Mouse (Mus musculus) neural tube, embryonic 13.5 days (tissue): ENCODE results near the gene Olfr90. TPM values are rescaled to one million over a fixed set of nuclear protein-coding genes. Genes with fewer than 3 reads are reported as not detected.

ENCODE experiments used
- ATAC-seq: fragments of 200-750 bp; cut with Nextera tagmentation; 2 replicates; pipeline ENCODE4 v1.8.0; 2017; ENCODE audit warnings: low read depth, mild to moderate bottlenecking, moderate TSS enrichment, moderate library complexity
- H3K27ac ChIP-seq: fragments of 300-500 bp; sonication (generic); replicated peaks from 2 replicates; pipeline ENCODE4 v1.5.1; 2015; ENCODE audit warnings: moderate library complexity, mild to moderate bottlenecking, inconsistent platforms
- H3K27me3 ChIP-seq: fragments of 300-500 bp; sonication (generic); 2 replicates; pipeline ENCODE4 v1.6.1; 2015; ENCODE audit warnings: mild to moderate bottlenecking, inconsistent platforms
- H3K36me3 ChIP-seq: fragments of 300-500 bp; sonication (generic); 2 replicates; pipeline ENCODE4 v1.6.1; 2015; ENCODE audit warnings: mild to moderate bottlenecking, inconsistent platforms
- H3K4me1 ChIP-seq: fragments of 300-500 bp; sonication (generic); replicated peaks from 2 replicates; pipeline ENCODE4 v1.6.1; 2015; ENCODE audit warnings: inconsistent platforms
- H3K4me2 ChIP-seq: fragments of 300-500 bp; sonication (generic); 2 replicates; pipeline ENCODE4 v1.6.1; 2015; ENCODE audit warnings: inconsistent platforms, mild to moderate bottlenecking, moderate library complexity
- H3K4me3 ChIP-seq: fragments of 300-500 bp; sonication (generic); 2 replicates; pipeline ENCODE4 v1.5.1; 2015; ENCODE audit warnings: mild to moderate bottlenecking, inconsistent platforms
- H3K9ac ChIP-seq: fragments of 300-500 bp; sonication (generic); 2 replicates; pipeline ENCODE4 v1.6.1; 2015; ENCODE audit warnings: moderate library complexity, mild to moderate bottlenecking, inconsistent platforms
- H3K9me3 ChIP-seq: fragments of 300-500 bp; sonication (generic); 2 replicates; pipeline ENCODE4 v1.6.1; 2016; ENCODE audit warnings: inconsistent platforms
- WGBS: fragments of 180-500 bp; shearing (Covaris S2); methylation state at CpG from one replicate; pipeline ENCODE4 v1.1.7; 2015; 5-methylcytosine and 5-hydroxymethylcytosine counted together
- polyA plus RNA-seq: library from polyadenylated mRNA; unstranded; fragments of >200 nt; fragmentation: Nextera tagmentation; extraction: Ambion mirVana; gene quantifications from 2 replicates; pipeline ENCODE4 v1.2.1, GENCODE M21; 2015

Gene Olfr90
- polyA plus RNA-seq, 1 experiment from 2014 or later = not detected

- WGBS = 55% methylated on average over 4 of the region's 4 CpGs
- Histone ChIP-seq H3K9me3 (no peaks in the 10 kb centered on the region), H3K27ac (no peak overlapping the region), H3K36me3 (peaks cover 45% of the 10 kb centered on the region), H3K9ac (peak overlapping the region; percentile 93), H3K27me3 (peaks cover 5% of the 10 kb centered on the region; the same call in 1 of the 2 replicates), H3K4me3 (peak overlapping the region; percentile 80), H3K4me2 (peak overlapping the region; percentile 88), H3K4me1 (peaks cover 61% of the 10 kb centered on the region)
- ATAC-seq = no peak
These were observed 36.6 kb downstream of the Olfr90 start for GRCm38 (mm10) chr17:37051745-37052144.

GRCm38 (mm10) chr17:37050876-37051275 lies 37.4 kb downstream of the Olfr90 start:
- H3K4me1 ChIP-seq = peaks cover 63% of the 10 kb centered on the region
- under 1% methylated on average over 27 of the region's 27 CpGs for WGBS

GRCm38 (mm10) chr17:37050399-37050798 lies 37.9 kb downstream of the Olfr90 start:
- 2% methylated on average over 22 of the region's 22 CpGs for WGBS

More at GRCm38 (mm10) chr17:37050876-37051275, 37.4 kb downstream of the Olfr90 start:
- H3K27me3 ChIP-seq = peaks cover 5% of the 10 kb centered on the region; the same call in 1 of the 2 replicates
- ATAC-seq = peak; percentile 21
- H3K4me3 ChIP-seq = peak overlapping the region; percentile 80
- H3K4me2 ChIP-seq = peak overlapping the region; percentile 88
- peak overlapping the region; percentile 93 for H3K9ac ChIP-seq
- peaks cover 36% of the 10 kb centered on the region for H3K36me3 ChIP-seq
- H3K27ac ChIP-seq = peak overlapping the region; percentile 86
- H3K9me3 ChIP-seq = no peaks in the 10 kb centered on the region

GRCm38 (mm10) chr17:37049570-37050310 lies 38.6 kb downstream of the Olfr90 start:
- H3K36me3 ChIP-seq = peaks cover 25% of the 10 kb centered on the region
- peak overlapping the region; percentile 93 for H3K9ac ChIP-seq
- peaks cover 69% of the 10 kb centered on the region for H3K4me1 ChIP-seq
- peak overlapping the region; percentile 80 for H3K4me3 ChIP-seq
- H3K27ac ChIP-seq = peak overlapping the region; percentile 86
- peak; percentile 1 for ATAC-seq
- 1% methylated on average over 39 of the region's 39 CpGs for WGBS
- peak overlapping the region; percentile 88 for H3K4me2 ChIP-seq
- H3K27me3 ChIP-seq = peaks cover 5% of the 10 kb centered on the region; the same call in 1 of the 2 replicates
- H3K9me3 ChIP-seq = no peaks in the 10 kb centered on the region

More at GRCm38 (mm10) chr17:37050399-37050798, 37.9 kb downstream of the Olfr90 start:
- H3K4me2 ChIP-seq = peak overlapping the region; percentile 88
- peak overlapping the region; percentile 93 for H3K9ac ChIP-seq
- H3K9me3 ChIP-seq = no peaks in the 10 kb centered on the region
- peak overlapping the region; percentile 80 for H3K4me3 ChIP-seq
- peaks cover 5% of the 10 kb centered on the region; the same call in 1 of the 2 replicates for H3K27me3 ChIP-seq
- H3K27ac ChIP-seq = peak overlapping the region; percentile 86
- peak; percentile 60 for ATAC-seq
- peaks cover 63% of the 10 kb centered on the region for H3K4me1 ChIP-seq
- peaks cover 32% of the 10 kb centered on the region for H3K36me3 ChIP-seq

- H3K4me1 ChIP-seq = peaks cover 70% of the 10 kb centered on the region
- H3K4me2 ChIP-seq = peak overlapping the region; percentile 88
- peaks cover 11% of the 10 kb centered on the region; the same call in 1 of the 2 replicates for H3K36me3 ChIP-seq
- H3K27ac ChIP-seq = no peak overlapping the region
- 68% methylated on average over 7 of the region's 7 CpGs for WGBS
- H3K9ac ChIP-seq = peak overlapping the region; percentile 98
- no peaks in the 10 kb centered on the region for H3K9me3 ChIP-seq
- no peak for ATAC-seq
- H3K27me3 ChIP-seq = peaks cover 5% of the 10 kb centered on the region; the same call in 1 of the 2 replicates
- peak overlapping the region; percentile 80 for H3K4me3 ChIP-seq
These were observed 39.9 kb downstream of the Olfr90 start for GRCm38 (mm10) chr17:37048383-37048782.

- Histone ChIP-seq H3K4me1 (peaks cover 66% of the 10 kb centered on the region), H3K9me3 (no peaks in the 10 kb centered on the region), H3K9ac (peak overlapping the region; percentile 98), H3K27ac (no peak overlapping the region), H3K4me2 (peak overlapping the region; percentile 88), H3K36me3 (0 out of 2 replicates have a peak, but pooled peaks cover 7% of the 10 kb centered on the region), H3K4me3 (peak overlapping the region; percentile 80), H3K27me3 (peaks cover 5% of the 10 kb centered on the region; the same call in 1 of the 2 replicates)
- no peak for ATAC-seq
- WGBS = 23% methylated on average over 3 of the region's 3 CpGs
These were observed 40.3 kb downstream of the Olfr90 start for GRCm38 (mm10) chr17:37047981-37048380.

GRCm38 (mm10) chr17:37047332-37047976 lies 40.8 kb downstream of the Olfr90 start:
- ATAC-seq = no peak
- Histone ChIP-seq H3K27me3 (peaks cover 5% of the 10 kb centered on the region; the same call in 1 of the 2 replicates), H3K9ac (peak overlapping the region; percentile 98), H3K4me3 (peak overlapping the region; percentile 80), H3K4me1 (peaks cover 62% of the 10 kb centered on the region), H3K36me3 (0 out of 2 replicates have a peak, but pooled peaks cover 2% of the 10 kb centered on the region), H3K4me2 (peak overlapping the region; percentile 88), H3K9me3 (no peaks in the 10 kb centered on the region), H3K27ac (peak overlapping the region; percentile 94)
- 16% methylated on average over 19 of the region's 19 CpGs for WGBS

GRCm38 (mm10) chr17:37046312-37047112 lies 41.8 kb downstream of the Olfr90 start:
- ATAC-seq = peak; percentile 66
- Histone ChIP-seq H3K9me3 (no peaks in the 10 kb centered on the region), H3K9ac (peak overlapping the region; percentile 98), H3K4me3 (peak overlapping the region; percentile 80), H3K4me1 (peaks cover 53% of the 10 kb centered on the region), H3K27me3 (peaks cover 5% of the 10 kb centered on the region; the same call in 1 of the 2 replicates), H3K27ac (peak overlapping the region; percentile 94), H3K36me3 (no peaks in the 10 kb centered on the region), H3K4me2 (peak overlapping the region; percentile 88)
- 1% methylated on average over 50 of the region's 58 CpGs for WGBS

GRCm38 (mm10) chr17:37045611-37046311 lies 42.5 kb downstream of the Olfr90 start, which contains the start of gene Gabbr1:
TSS of gene Gabbr1 (plus strand) at chr17:37045966.
- ATAC-seq = peak; percentile 83
- Histone ChIP-seq H3K4me2 (peak within 1 kb of the TSS; percentile 88), H3K27ac (peak within 1 kb of the TSS; percentile 94), H3K4me3 (peak within 1 kb of the TSS; percentile 80), H3K27me3 (peaks cover 5% of the 10 kb centered on the region; the same call in 1 of the 2 replicates), H3K36me3 (no peaks in the 10 kb centered on the region), H3K9ac (peak within 1 kb of the TSS; percentile 98), H3K4me1 (peaks cover 45% of the 10 kb centered on the region), H3K9me3 (no peaks in the 10 kb centered on the region)
- WGBS = 1% methylated on average over 50 of the region's 55 CpGs

- H3K9me3 ChIP-seq = no peaks in the 10 kb centered on the region
- H3K4me1 ChIP-seq = peaks cover 39% of the 10 kb centered on the region
- H3K4me3 ChIP-seq = peak overlapping the region; percentile 80
- H3K4me2 ChIP-seq = peak overlapping the region; percentile 88
- peak overlapping the region; percentile 98 for H3K9ac ChIP-seq
- H3K36me3 ChIP-seq = no peaks in the 10 kb centered on the region
- 77% methylated on average over 7 of the region's 7 CpGs for WGBS
- H3K27me3 ChIP-seq = peaks cover 5% of the 10 kb centered on the region; the same call in 1 of the 2 replicates
- ATAC-seq = no peak
- peak overlapping the region; percentile 94 for H3K27ac ChIP-seq
These were observed 43.6 kb downstream of the Olfr90 start for GRCm38 (mm10) chr17:37044651-37045244.
